Mouse (Mus musculus): ENCODE data around the gene Atg16l1.

The Atg16l1 gene

GRCm38 (mm10) chr1:87755641-87756470, at the start of gene Atg16l1:
Gene Atg16l1, plus strand, starts transcription at chr1:87755870.
- DNase-seq (ENCODE audit: low read depth, low spot score) = peak; percentile 97

DNA sequence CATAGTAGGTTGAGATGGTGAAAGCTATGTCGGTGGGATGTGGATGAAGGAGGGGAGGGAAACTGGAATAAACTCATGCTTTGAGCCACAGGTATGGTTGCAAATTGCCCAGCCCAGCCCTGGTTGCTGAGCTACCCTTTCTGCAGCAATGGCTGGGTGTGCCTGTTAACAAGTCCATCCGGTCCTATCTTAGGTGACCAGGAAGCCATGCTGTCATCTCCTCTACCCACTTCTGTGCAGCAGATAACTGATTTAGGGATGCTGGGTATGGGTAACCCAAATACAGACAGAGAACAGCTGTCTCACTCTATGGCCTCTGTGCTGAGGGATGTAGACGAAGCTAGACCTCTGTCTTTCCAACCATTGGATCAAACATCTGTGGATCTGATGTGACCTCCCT, 49.3 kb upstream of the Atg16l1 start:
- no peak for DNase-seq (ENCODE audit: low read depth, low spot score)

DNA sequence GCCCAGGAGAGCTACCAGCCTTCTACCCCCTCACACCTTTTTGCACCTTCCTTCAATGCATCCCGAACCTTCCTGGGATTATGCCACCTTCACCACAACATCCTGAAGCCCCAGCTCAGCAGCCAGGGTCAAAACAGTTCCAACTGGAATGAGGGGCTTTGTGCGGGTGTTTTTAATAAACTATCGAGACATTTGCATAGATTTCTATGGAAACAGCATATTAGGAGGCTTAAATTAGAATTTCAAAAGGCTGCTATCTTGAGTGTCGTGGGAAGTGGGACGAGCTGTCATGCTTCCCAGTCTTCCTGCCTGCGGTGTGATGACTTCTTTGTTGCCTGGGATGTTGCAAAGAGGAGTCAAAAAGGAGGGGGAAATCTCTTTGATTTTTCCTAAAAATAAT, 46.6 kb upstream of the Atg16l1 start:
- DNase-seq (ENCODE audit: low read depth, low spot score) = peak; percentile 91

DNA sequence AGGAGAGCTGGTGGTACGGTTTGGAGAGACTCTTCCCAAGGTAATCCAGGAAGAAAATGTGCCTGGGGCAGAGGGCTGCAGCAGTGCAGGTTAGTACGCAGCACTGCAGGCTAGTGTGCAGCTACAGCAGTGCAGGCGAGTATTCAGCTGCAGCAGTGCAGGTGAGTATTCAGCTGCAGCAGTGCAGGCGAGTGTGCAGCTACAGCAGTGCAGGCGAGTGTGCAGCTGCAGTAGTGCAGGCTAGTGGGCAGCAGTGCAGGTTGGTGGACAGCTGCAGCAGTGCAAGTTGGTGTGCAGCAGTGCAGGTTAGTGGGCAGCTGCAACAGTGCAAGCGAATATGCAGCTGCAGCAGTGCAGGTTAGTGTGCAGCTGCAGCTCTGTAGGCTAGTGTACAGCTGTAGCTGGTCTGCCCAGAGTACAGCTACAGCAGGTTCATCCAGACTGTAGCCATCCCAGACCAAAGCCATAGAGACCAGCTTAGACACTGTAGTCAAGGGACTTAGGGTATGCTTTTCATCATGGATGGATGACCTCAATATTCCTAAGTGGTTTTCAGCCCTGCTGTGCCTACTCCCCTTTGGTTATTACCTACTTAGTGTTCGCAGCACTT, 45.9 kb upstream of the Atg16l1 start:
- DNase-seq (ENCODE audit: low read depth, low spot score) = no peak

GRCm38 (mm10) chr1:87711938-87712613, 43.6 kb upstream of the Atg16l1 start:
- DNase-seq (ENCODE audit: low read depth, low spot score) = no peak

DNA sequence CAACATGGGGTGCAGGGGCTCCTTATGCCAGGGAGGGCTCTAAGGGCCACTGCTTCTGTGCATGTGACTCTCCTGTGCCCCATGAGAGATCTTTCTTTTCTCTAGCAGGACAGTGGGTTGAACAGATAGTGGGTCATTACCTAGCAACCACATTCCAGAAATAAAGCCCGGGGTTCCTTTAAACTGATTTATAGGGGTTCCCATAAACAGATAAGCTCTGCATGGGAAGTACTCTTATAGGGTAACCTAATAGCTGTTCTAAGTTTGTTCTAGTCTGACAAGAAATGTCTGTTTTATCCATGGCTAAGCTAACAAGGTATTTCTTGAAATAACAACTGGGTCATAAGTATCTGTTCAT, 43.1 kb upstream of the Atg16l1 start:
- no peak for DNase-seq (ENCODE audit: low read depth, low spot score)

DNA sequence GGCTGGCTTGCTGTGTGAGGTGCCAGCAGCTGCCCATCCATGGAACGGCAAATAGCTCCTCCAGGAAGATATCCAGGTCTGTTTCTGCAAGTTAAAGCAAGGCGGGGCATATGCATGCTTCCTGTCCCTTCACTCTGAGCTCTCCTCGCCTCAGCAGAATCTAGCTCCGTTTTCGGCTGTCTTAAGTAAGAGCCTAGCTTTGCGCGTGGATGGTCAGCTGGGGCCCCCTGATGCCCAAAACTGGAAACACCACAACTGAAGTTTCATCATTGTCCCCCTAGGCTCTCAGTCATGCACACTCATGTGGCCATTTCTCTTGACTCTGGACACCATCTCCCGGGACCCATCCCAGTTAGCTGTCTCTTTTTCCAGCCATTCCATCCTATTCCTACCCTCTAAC, 34.3 kb upstream of the Atg16l1 start:
- peak; percentile 81 for DNase-seq (ENCODE audit: low read depth, low spot score)

DNA sequence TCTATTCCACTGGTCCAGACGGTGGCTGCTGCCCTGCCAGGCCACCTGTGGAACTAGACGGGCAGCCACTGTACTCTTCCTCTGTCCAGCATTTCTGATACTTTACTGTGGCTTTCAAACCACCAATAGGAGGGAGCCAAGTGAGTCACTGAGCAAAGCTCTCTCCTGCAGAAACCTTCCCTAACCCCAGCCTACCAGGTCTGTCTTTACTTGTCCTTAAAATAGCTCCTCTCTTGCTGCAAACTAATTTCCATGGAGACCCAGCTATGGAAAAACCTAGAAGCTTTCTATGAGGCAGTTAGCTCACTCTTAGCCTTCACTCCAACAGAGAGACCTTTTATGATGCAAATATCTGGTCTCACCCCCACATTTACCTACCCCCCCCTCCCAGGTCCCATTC, 33.6 kb upstream of the Atg16l1 start:
- no peak for DNase-seq (ENCODE audit: low read depth, low spot score)

DNA sequence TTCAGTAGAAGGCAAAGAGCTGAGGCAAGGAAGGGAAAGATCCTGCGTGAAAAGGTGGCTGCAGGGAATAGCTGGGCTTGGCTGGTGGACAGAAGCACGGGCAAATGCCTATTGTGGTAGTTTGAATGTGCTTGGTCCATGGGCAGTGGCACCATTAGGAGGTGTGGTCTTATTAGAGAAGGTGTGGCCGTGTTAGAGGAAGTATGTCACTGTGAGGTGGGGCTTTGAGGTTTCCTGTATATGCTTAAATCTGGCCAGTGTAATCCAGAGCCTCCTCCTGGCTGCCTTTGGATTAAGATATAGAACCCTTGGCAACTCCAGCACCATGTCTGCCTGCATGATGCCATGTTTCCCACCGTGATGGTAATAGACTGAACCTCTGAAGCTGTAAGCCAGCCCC, 32.3 kb upstream of the Atg16l1 start:
- no peak for DNase-seq (ENCODE audit: low read depth, low spot score)

- no peak for DNase-seq (ENCODE audit: low read depth, low spot score)
These were observed 26.6 kb upstream of the Atg16l1 start for GRCm38 (mm10) chr1:87729070-87729469.

- DNase-seq (ENCODE audit: low read depth, low spot score) = no peak
These were observed 25.8 kb upstream of the Atg16l1 start for GRCm38 (mm10) chr1:87729850-87730249.

GRCm38 (mm10) chr1:87730271-87730670, 25.4 kb upstream of the Atg16l1 start:
- no peak for DNase-seq (ENCODE audit: low read depth, low spot score)

GRCm38 (mm10) chr1:87733212-87733611, 22.5 kb upstream of the Atg16l1 start:
- peak; percentile 89 for DNase-seq (ENCODE audit: low read depth, low spot score)

DNA sequence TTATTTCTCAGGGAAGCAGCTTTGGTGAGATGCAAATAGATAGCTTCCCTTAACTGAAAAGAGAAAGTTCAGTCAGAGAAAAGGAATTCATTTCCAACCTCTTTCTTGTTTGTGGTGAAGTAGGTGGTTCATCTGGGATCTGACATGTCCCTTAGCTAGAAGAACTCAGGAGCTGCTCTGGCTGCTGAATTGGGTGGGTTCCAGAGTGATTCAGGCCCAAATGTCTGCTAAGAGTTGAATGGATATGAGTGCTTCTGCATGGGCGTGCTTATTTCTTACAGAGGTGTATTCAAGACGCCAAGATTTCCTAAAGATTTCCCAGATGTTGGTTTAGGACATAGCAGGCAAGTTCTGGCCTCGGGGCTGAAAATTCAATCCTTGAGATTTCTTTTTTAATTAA, 21.5 kb upstream of the Atg16l1 start:
- DNase-seq (ENCODE audit: low read depth, low spot score) = no peak

- no peak for DNase-seq (ENCODE audit: low read depth, low spot score)
These were observed 14.9 kb upstream of the Atg16l1 start for GRCm38 (mm10) chr1:87740584-87741290.

GRCm38 (mm10) chr1:87749360-87749973, 6.2 kb upstream of the Atg16l1 start:
- no peak for DNase-seq (ENCODE audit: low read depth, low spot score)

GRCm38 (mm10) chr1:87763821-87764220, 8.2 kb downstream of the Atg16l1 start:
- DNase-seq (ENCODE audit: low read depth, low spot score) = no peak

DNA sequence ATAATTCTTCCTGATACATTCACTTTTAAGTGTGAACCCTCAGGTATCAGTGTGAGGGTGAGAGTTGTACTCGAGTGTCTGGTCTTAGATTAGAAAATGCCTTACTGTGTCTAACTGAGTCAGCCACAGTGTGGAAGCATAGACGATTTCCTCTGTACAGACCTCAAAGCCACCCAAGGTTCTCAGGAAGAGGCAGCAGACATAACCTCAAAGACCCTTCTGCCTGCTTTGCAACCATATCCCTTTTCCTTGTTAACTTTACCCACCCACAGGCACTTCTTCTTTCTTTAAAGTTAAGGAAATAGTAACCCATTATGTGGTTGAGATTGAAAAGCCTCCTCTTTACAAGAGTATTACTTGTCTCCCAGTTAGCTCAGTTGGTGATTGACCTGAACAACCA, 10.1 kb downstream of the Atg16l1 start:
- no peak for DNase-seq (ENCODE audit: low read depth, low spot score)

DNA sequence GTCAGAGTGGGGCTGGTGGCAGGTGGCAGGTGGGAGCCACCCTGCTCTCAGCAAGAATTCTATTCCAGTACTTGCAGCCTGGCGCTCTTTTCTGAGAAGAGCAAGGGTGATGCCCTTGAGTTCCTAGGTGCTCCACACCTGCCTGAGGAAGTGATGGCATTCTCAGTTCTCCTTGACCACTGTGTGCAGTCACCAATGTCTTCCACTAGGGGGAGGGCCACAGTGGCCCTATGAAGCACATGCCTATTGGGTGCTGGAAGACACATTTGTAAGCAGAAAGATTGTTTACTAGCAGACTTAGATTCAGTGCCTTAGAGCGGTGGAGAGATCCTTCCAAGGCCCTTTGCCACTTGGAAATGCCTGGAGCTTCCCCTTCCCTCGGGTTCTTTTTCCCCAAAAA, 10.6 kb downstream of the Atg16l1 start:
- DNase-seq (ENCODE audit: low read depth, low spot score) = no peak

- no peak for DNase-seq (ENCODE audit: low read depth, low spot score)
These were observed 13.6 kb downstream of the Atg16l1 start for GRCm38 (mm10) chr1:87769263-87769662.

DNA sequence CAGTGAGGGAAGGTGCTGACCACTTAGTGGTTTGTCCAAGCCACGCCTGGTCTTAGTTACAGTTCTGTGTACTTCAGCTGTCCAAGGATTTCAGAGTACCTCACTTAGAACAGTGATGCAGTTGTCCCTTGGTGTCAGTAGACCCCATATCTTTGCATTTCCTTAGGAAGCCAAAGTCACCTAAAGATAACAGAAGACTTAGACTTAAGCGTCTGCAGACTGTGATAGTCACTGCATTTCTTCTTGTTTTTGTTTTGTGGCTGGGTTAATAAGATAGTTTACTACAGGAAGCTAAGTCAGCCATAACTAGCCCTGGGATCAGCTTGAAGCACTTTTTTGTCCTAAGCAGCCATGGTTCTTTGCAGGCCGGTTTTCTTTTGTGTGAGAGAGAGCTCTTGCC, 14.8 kb downstream of the Atg16l1 start:
- no peak for DNase-seq (ENCODE audit: low read depth, low spot score)

- DNase-seq (ENCODE audit: low read depth, low spot score) = no peak
These were observed 16.1 kb downstream of the Atg16l1 start for GRCm38 (mm10) chr1:87771724-87772123.

Measured in telencephalon, adult 2 months (tissue).